In the genomic region with DNA sequence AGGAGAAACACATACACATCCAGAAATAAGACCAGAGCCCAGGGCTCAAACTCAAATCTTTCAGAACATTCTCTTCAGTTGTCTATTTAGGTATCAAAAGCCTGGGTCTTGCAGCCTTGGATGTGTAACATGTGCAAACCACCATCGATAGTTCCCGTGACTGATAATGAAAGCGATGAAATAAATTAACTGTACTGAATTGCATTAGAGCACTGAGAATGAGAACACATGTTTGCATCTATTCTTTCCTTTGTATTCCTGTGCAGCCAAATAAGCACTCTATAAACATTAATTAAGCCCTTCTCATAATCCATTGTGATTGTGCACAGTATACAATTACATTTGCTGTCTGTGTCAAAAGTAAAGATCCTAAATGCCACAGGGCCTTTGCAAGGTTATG, we compare ENCODE assay signal across 19 mouse cellular contexts. TPM values are rescaled to one million over a fixed set of nuclear protein-coding genes. Genes with fewer than 3 reads are reported as not detected.
"Had no signal": no experiment of that assay in that cellular context is flagged by ENCODE, and none has a peak within 500 bp of the region (broad histone marks: within the 10 kb centered on the region; RNA-seq: fewer than 3 reads in every experiment).

No protein-coding gene starts in this region.

- H3K9me3 ChIP-seq: midbrain, embryonic 10.5 days; midbrain, embryonic 12.5 days; neural tube, embryonic 13.5 days; neural tube, embryonic 15.5 days had no signal

- H3K27ac ChIP-seq: midbrain, embryonic 10.5 days; midbrain, embryonic 12.5 days; neural tube, embryonic 13.5 days; neural tube, embryonic 15.5 days had no signal

- H3K4me3 ChIP-seq: midbrain, embryonic 10.5 days; midbrain, embryonic 12.5 days; myocyte; neural tube, embryonic 13.5 days; neural tube, embryonic 15.5 days had no signal

- H3K4me1 ChIP-seq: midbrain, embryonic 10.5 days; midbrain, embryonic 12.5 days; neural tube, embryonic 13.5 days; neural tube, embryonic 15.5 days had no signal

- H3K36me3 ChIP-seq: midbrain, embryonic 10.5 days; midbrain, embryonic 12.5 days; neural tube, embryonic 13.5 days; neural tube, embryonic 15.5 days had no signal

- DNase-seq: lung, adult 18-20 months; lung, embryonic 14.5 days; lung, postnatal 10 days; lung, postnatal 4 days; midbrain, embryonic 14.5 days; right cerebral cortex, adult 18-20 months; right cerebral cortex, postnatal 25 days; right cerebral cortex, postnatal 4 days; spleen, adult 18-20 months; thymus, adult 18-20 months; thymus, postnatal 36 days had no signal

- H3K9ac ChIP-seq: lung, embryonic 14.5 days; midbrain, embryonic 12.5 days; neural tube, embryonic 13.5 days; neural tube, embryonic 15.5 days had no signal

- H3K27me3 ChIP-seq: midbrain, embryonic 12.5 days; neural tube, embryonic 13.5 days; neural tube, embryonic 15.5 days had no signal

- H3K4me2 ChIP-seq: lung, embryonic 14.5 days; midbrain, embryonic 12.5 days; neural tube, embryonic 13.5 days; neural tube, embryonic 15.5 days had no signal

RNA-seq across cellular contexts. Expression of a gene that starts 47.1 kb away (rescaled TPM):
- total RNA-seq: megakaryocyte, adult 5-6 weeks; megakaryocyte-erythroid progenitor cell, adult 5-6 weeks had no signal
- polyA plus RNA-seq: myocyte; small intestine, adult 2 months had no signal
